Mouse (Mus musculus) liver, adult (tissue): ENCODE results near the gene Sphk1.

Source experiments
- GATA4 ChIP-seq: IDR thresholded peaks from 2 replicates; pipeline ENCODE4 v1.6.1; 2014; ENCODE audit warnings: mild to moderate bottlenecking, low read length; ENCODE audit not compliant: insufficient replicate concordance

Gene Sphk1

DNA sequence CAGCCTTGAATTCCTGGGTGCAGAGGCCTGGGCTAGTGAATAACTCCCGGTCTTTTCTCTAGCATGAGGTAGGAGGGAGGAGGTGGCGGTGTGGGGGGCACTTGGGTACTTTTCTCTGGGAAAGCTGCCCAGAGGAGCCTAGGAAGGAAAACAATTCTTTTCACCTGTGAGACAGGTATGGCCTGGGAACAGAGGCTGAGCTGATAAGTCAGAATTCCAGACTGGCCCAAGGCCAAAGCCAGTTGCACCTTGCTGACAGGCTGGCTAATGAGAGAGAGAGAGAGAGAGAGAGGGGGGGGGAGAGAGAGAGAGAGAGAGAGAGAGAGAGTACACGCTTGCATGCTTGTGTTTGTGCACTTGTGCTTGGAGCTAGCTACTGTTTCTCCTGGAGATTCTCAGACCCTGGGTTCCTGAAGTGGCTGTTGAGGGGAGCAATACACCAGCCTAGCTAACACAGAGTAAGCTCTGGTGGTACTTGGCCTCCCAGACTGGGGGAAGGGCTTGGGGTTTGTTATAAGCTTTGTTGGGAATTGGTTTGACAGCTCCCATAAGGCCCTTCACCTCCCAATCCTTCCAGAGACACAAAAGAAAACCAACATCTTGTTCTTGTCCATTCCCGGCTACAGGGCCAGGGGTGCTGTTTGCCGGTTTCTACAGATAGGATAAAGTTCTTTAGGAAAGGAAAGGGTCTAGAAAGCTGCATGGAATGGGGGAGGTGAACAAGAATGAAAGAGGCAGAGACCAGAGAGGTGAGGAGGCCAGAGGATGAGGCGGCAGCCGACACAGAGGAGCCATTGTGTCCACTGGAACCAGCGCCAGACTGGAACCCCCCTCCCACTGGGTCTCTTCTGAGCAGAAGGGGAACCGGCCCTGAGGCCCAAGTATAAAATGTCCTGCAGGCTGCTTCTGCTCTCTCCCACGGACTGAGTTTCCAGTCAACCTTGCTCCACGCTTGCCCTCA, at the start of gene Sphk1:
Gene Sphk1, plus strand, starts transcription at position 739 of the 961 bp plus-strand sequence.
- TF ChIP-seq GATA4, result no peak

- TF ChIP-seq GATA4, result no peak
These were observed 49.8 kb upstream of the Sphk1 start for GRCm38 (mm10) chr11:116480975-116481374.

GRCm38 (mm10) chr11:116481776-116482175, 48.9 kb upstream of the Sphk1 start:
- no peak for TF ChIP-seq GATA4

- TF ChIP-seq GATA4, result no peak
These were observed 46.5 kb upstream of the Sphk1 start for GRCm38 (mm10) chr11:116484261-116484660.

DNA sequence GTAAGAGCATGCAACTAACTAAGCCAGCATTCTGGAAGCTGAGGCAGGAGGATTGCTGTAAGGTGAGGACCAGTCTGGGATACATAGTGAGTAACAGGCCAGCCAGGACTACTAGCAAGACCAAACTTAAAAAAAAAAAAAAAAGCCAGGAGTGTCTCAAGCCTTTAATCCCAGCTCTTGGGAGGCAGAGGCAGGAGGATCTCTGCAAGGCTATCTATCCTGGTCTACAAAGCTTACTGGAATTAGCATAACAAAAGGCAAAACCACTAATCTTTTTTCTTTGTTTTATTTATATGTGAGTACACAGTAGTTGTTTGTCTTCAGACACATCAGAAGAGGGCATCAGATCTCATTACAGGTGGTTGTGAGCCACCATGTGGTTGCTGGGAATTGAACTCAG, 42.5 kb upstream of the Sphk1 start:
- TF ChIP-seq GATA4, result no peak

- no peak for TF ChIP-seq GATA4
These were observed 41.9 kb upstream of the Sphk1 start for GRCm38 (mm10) chr11:116488693-116489375.

DNA sequence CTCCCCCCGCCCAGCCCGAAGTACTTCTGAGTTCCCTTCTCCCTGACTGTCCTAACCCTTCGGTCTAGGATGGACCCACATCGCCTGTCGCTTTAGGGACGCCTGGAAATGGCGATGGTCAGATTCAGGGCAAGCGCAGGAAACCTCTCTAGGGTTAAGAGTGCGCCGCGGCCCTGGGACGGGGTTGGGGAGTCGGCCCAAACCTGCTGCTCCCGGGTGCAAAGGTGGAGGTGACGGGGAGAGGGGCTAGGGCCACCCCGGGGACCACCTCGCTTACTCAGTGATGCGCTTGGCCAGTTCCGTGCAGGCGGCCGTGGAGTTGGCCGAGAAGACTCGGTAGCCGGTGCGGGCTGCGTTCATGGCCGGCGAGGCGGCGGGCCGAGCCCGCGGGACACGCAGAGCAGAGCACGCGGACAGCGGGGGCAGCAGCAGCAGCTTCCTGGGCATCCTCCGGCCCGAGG, 40.9 kb upstream of the Sphk1 start:
- TF ChIP-seq GATA4, result no peak

DNA sequence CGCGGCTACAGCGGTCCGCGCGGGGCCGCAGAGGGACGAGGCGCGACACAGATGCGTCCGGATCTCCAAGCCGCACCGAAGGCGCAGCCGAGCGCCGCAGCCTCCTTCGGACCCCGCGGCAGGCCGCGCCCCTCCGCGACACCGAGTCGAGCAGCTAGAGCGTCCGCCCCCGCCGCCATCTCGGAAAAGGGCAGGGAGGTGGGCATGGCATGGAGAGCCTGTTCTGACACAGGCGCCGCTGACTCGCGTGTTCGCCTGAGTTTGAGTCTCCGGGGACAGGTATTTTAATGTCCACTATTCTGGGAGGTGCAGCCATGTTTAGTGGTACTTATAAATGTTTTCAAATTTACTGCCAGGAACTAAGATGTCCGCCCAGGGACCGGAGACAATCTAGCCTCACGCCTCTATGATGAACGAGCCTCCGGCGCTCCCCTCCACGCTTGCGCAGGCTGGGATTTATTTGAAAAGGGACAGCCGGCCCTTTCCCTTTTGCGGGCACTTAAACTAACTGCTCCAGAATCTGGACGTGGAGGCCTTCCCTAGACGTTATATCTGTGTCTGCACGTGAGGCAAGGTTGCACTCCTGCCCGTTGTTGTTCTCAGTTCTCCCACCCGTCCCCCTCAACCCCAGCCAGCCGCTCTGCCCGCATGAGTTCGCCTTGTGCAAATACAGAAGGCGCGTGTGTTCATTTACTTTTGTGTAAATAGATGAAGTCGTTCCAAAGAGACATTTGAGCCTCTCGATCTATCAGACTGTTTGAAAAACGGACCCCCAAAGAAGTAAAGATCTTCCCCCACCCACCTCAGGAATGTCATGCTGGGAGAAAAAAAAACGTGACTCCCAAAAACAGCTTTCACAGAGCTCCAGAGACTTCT, 40.3 kb upstream of the Sphk1 start:
- TF ChIP-seq GATA4, result peak; percentile 27; the same call in 1 of the 2 replicates

- TF ChIP-seq GATA4, result no peak
These were observed 39.4 kb upstream of the Sphk1 start for GRCm38 (mm10) chr11:116491338-116491737.

GRCm38 (mm10) chr11:116493191-116493590, 37.5 kb upstream of the Sphk1 start:
- no peak for TF ChIP-seq GATA4

DNA sequence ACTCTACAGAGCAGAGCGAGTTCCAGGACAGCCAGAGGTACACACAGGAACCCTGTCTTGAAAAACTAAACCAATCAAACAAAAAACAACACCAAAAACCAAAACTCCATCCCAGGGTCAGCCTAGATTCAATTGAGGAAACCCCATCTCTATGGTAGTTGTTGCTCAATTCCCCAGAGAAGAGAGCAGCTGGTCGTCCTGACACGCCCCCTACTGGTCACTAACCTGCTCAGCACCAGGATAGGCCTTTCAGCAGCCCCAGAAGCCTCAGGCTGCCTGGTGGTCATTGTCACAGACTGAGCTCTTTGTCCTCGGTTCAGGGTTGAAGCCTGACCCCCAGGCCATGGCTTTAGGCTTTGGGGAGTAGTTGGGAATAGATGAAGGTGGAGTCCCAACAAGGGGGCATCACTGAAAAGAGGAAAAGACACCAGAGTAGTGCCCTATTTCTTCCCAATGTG, 36.9 kb upstream of the Sphk1 start, which contains the start of gene Prpsap1:
Gene Prpsap1, minus strand, starts transcription at position 408 of the 458 bp plus-strand sequence.
- no peak for TF ChIP-seq GATA4

DNA sequence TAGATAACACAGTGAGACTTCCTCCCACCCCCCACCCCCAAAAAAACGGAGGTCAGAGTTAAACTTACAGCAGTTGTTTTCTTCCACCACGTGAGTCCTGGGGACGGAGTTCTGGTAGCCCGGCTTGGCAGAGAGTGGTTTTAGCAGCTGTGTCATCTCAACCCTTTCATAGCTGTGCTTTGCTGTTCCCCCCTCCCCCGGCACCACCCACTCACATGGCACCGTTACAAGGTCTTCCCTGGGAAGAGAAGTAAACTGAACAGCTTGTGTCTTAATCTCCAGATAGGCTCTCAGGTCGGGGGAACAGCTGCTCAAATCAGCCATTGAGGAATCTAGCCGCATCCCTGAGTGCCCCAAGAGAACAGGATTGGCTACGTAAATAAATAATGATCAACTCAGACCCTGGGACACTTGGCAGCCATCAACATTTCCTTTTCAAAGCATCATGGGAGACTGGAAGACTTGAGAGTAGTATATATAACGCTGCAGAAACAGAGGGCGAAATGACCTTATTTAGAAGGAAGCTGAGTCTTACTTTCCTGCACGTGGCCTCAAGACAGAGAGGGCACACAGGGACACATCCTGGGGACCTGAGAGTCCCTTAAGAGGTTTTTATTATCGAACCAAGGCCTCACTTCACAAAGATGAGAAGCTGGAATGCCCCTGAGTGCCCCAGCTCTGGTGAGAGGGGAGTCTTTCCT, 36.1 kb upstream of the Sphk1 start:
- TF ChIP-seq GATA4, result no peak

DNA sequence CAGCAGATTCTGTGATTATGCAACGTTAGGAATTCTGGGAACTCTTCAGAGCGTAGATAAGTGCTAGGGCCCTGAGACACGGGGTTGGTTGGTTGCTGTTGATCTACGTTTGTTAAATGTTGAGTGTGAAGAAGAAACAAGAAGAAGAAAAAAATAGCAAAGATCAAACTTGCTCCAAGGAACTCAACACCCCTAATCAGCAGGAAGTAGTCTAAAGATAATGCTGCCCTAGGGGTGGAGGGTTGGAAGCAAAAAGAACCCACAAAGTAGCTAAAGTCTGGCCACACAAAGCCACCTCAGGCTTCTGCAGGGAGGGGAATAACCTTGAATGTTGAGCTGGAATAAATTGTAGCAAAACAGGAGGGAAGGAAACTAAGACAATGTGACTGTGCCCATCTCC, 33.4 kb upstream of the Sphk1 start:
- no peak for TF ChIP-seq GATA4

- TF ChIP-seq GATA4, result no peak
These were observed 32.1 kb upstream of the Sphk1 start for GRCm38 (mm10) chr11:116498596-116498995.

DNA sequence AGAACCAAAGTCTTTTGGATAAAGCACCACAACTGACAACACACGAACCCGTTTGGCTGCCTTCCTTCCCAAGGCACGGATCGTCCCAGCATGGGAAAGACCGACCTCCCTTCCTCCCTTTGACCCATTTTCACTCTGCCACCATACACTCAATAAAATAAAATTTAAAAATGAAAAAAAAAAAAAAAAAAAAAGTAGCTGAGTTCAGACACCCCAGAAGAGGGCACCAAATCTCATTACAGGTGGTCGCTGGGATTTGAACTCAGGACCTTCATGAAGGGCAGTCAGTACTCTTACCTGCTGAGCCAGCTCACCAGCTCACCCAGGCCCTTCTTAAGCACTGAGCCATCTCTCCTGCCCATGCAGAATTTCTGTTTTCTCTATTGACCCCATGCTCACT, 31.7 kb upstream of the Sphk1 start:
- TF ChIP-seq GATA4, result no peak
